Comparison of ENCODE assay signal across 8 mouse cellular contexts in genomic region chr17:75372371-75372770, GRCm38 (mm10).
A peak's percentile ranks its signal among the peaks of the same experiment; 100 is the strongest.
DNase-seq lines count a peak whose midpoint lies in the region; ATAC-seq lines count a peak whose summit lies in the region.

No protein-coding gene starts in this region.

- WGBS in forebrain, embryonic 10.5 days: 58% methylated on average over 3 of the region's 3 CpGs
- 60% methylated on average over 3 of the region's 3 CpGs for WGBS in forebrain, embryonic 16.5 days

- H3K27ac ChIP-seq in forebrain, embryonic 10.5 days: no peak overlapping the region
- no peak overlapping the region for H3K27ac ChIP-seq in forebrain, embryonic 16.5 days (ENCODE audit: low read length)

- no peak overlapping the region for H3K4me3 ChIP-seq in forebrain, embryonic 10.5 days
- H3K4me3 ChIP-seq in forebrain, embryonic 16.5 days (replicated peaks; ENCODE audit: low read length): no peak overlapping the region

- no peaks in the 10 kb centered on the region for H3K9me3 ChIP-seq in forebrain, embryonic 10.5 days
- H3K9me3 ChIP-seq in forebrain, embryonic 16.5 days (ENCODE audit: control insufficient read depth, low read length): no peaks in the 10 kb centered on the region

- no peak overlapping the region for H3K4me2 ChIP-seq in forebrain, embryonic 16.5 days (ENCODE audit: low read length)

- no peak overlapping the region for H3K9ac ChIP-seq in forebrain, embryonic 16.5 days (replicated peaks; ENCODE audit: low read depth, low read length)

- no peak for ATAC-seq in forebrain, embryonic 16.5 days
- ATAC-seq in megakaryocyte-erythroid progenitor cell, adult 5-6 weeks (replicated peaks; ENCODE audit: low FRiP score, low TSS enrichment, poor library complexity, severe bottlenecking): peak; percentile 84

- H3K36me3 ChIP-seq in forebrain, embryonic 10.5 days (replicated peaks): no peaks in the 10 kb centered on the region
- H3K36me3 ChIP-seq in forebrain, embryonic 16.5 days (ENCODE audit: control insufficient read depth, insufficient read depth): no peaks in the 10 kb centered on the region

- no peaks in the 10 kb centered on the region for H3K4me1 ChIP-seq in forebrain, embryonic 10.5 days
- H3K4me1 ChIP-seq in forebrain, embryonic 16.5 days (replicated peaks; ENCODE audit: control insufficient read depth, insufficient read depth, low read length): no peaks in the 10 kb centered on the region

- no peaks in the 10 kb centered on the region for H3K27me3 ChIP-seq in forebrain, embryonic 10.5 days (ENCODE audit: poor library complexity, severe bottlenecking)
- H3K27me3 ChIP-seq in forebrain, embryonic 16.5 days (replicated peaks; ENCODE audit: control insufficient read depth, insufficient read depth, low read length): no peaks in the 10 kb centered on the region

- peak; percentile 27 for DNase-seq in forebrain, embryonic 10.5 days (ENCODE audit: extremely low spot score, low spot score)
- DNase-seq in right cerebral cortex, adult 2 months (ENCODE audit: low spot score in 2 of 2): peak; percentile 19 to 51
- DNase-seq in right cerebral cortex, adult 18-20 months: no peak
- DNase-seq in embryo, embryonic 10.5 days (ENCODE audit: low spot score): peak; percentile 68
- DNase-seq in kidney, postnatal 14 days: peak; percentile 49
- DNase-seq in thymus, postnatal 25 days: peak; percentile 39
